Mouse (Mus musculus) adrenal gland, postnatal 25 days (tissue): ENCODE measurements around the gene Gpr107. TPM values are rescaled to one million over a fixed set of nuclear protein-coding genes. Genes with fewer than 3 reads are reported as not detected.

Source experiments
- DNase-seq: peaks from one replicate; pipeline ENCODE4 v3.0.0; 2021; ENCODE audit warnings: mixed read lengths
- total RNA-seq: library from RNA; stranded (reverse); gene quantifications from 2 replicates; pipeline ENCODE4 v1.2.3, GENCODE M21; 2021

The Gpr107 gene
- total RNA-seq, 1 experiment from 2014 or later: 63.6 TPM

GRCm38 (mm10) chr2:31248856-31249255 is 96.7 kb downstream of the Gpr107 start:
- DNase-seq: no peak

DNA sequence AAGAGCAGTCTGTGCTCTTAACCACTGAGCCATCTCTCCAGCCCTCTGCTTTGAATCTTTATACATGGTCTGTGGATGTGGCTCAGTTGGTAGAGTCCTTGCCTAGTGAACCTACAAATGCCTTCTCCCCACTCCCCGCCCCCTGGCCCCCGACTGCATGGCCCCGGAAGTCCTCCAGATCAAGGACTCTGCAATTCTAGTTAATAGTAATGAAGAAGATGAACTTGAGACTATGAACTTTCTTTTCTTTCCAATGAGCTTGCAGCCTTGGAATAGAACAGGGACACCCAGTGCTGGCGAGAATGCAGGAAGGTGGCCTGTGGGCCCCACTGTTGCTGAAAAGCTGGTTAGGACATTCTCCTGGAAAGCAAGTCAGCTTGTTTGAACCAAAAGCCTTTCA is 100.1 kb downstream of the Gpr107 start:
- no peak for DNase-seq

DNA sequence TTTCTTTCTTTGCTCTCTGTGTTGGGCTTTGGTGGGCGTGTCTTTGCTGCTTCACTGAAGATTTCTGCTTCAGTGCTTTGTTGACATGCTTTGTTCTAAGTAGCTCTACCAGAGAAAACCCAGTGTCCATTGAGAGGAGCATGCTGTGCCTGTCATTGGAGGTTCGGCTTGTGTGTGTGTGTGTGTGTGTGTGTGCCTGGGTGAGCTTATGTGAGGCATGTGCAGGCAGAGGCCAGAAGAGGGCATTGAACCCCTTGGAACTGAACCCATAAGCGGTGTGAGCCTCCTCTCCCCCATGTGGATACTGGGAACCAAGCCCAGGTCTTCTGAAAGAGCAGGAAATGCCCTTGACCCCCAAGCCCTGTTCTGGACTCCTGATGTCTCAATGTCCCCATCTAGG is 101.3 kb downstream of the Gpr107 start:
- DNase-seq: no peak

- no peak for DNase-seq
These were observed 102.7 kb downstream of the Gpr107 start for GRCm38 (mm10) chr2:31254806-31255205.

- peak; percentile 23 for DNase-seq
These were observed 104.1 kb downstream of the Gpr107 start for GRCm38 (mm10) chr2:31255952-31256938.

- DNase-seq: no peak
These were observed 105.0 kb downstream of the Gpr107 start for GRCm38 (mm10) chr2:31257096-31257495.

GRCm38 (mm10) chr2:31258609-31259366 is 106.7 kb downstream of the Gpr107 start:
- DNase-seq: peak; percentile 81

DNA sequence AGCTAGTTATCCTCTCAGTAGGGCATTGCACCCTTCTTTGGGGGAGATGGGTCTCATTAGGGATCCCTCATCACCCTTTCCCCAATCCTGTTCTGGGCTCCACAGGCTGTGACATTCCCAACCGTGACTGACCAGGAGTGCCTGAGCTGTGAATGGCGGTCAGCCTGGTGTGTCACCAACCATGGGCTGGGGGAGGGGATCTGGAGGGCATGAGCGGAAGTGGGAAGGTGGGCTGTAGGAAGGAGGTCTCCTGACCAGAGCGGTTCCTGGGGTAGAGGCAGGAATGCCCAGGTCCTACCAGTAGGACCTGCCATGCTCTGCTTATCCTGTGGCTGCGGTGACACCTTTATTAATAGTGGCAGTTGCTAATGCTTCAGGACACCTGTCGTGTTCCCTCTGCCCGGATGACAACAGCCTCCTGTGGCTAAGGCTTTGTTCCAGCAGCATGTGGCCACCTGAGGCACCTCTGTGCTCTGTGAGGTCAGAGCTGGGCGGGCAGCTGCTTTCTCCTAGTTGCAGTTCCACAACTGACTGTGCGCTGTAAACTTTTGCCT is 107.3 kb downstream of the Gpr107 start:
- no peak for DNase-seq

DNA sequence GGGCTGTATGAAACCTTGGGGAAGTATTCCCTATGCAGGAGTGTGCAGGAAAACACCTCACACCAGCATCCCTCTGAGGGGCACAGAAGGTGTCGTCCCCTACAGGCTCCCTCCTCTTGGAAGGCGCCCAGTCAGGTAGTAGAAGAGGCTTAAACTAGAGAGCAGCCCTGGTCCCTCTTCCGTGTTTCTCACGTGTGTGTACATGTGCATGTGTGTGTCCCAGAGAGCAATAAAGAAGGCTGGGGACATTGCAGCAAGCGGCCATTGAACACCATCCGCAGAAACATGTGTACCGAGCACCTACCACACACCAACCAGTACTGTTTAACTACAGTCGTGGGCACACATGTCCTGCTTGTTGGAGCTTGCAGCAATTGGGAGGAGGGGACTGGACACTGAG is 108.4 kb downstream of the Gpr107 start:
- DNase-seq: no peak

DNA sequence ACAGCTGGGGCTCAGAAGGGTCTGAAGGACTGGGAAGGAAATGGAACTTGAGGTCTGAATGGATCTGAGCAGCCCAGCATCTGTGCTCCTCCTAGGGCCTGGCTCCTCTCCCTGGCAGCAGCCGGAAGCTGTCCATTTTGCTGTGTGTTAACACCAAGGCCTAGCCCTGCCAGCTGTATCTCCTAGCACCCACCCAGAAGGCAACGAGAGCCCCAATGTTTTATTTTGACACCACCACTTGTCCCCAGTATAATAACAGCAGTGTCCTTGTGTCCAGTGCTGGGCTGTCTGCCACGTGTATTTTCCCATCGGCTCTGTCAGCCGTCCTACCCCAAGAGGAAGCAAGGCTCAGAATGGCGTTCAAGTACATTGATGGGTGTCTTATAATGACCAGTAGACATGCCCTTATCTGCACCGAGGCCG is 110.9 kb downstream of the Gpr107 start:
- no peak for DNase-seq

GRCm38 (mm10) chr2:31263746-31264378 is 111.7 kb downstream of the Gpr107 start:
- peak; percentile 88 for DNase-seq

- no peak for DNase-seq
These were observed 115.3 kb downstream of the Gpr107 start for GRCm38 (mm10) chr2:31267447-31267846.

Other genes starting within 250 kb of the Gpr107 start
- 15.8 and 16.7 TPM in 2 replicates for gene Ptges, start 222.5 kb upstream of the Gpr107 start, total RNA-seq
- gene Tor1b, start 199.4 kb upstream of the Gpr107 start, total RNA-seq: 53.5 and 59.8 TPM in 2 replicates
- gene Tor1a, start 184.4 kb upstream of the Gpr107 start, total RNA-seq: 42.7 and 53.0 TPM in 2 replicates
- 46.9 TPM in 2 replicates for gene BC005624, start 170.1 kb upstream of the Gpr107 start, total RNA-seq
- gene Usp20, start 170.0 kb upstream of the Gpr107 start, total RNA-seq: 22.9 and 31.3 TPM in 2 replicates
- gene Fnbp1, start 10.3 kb upstream of the Gpr107 start, total RNA-seq: 50.9 and 66.0 TPM in 2 replicates
- gene Ncs1, start 93.5 kb downstream of the Gpr107 start, total RNA-seq: 2.9 and 4.1 TPM in 2 replicates
- 0.76 and 1.9 TPM in 2 replicates for gene Hmcn2, start 162.1 kb downstream of the Gpr107 start, total RNA-seq